Mouse (Mus musculus) myocyte (in vitro differentiated cells): Measurements from ENCODE around the gene Chmp3.

ENCODE experiments used
- CEBPB ChIP-seq: IDR thresholded peaks from 2 replicates; pipeline ENCODE4 v1.6.1; 2011; ENCODE audit warnings: mild to moderate bottlenecking, moderate library complexity; ENCODE audit not compliant: poor library complexity, insufficient read depth, severe bottlenecking
- E2F4 ChIP-seq: IDR thresholded peaks from one replicate; pipeline ENCODE4 v1.6.1; 2011; ENCODE audit warnings: mild to moderate bottlenecking, control low read depth, moderate library complexity; ENCODE audit not compliant: insufficient read depth
- MAX ChIP-seq: IDR thresholded peaks from one replicate; pipeline ENCODE4 v1.6.1; 2011; ENCODE audit warnings: low read depth, mild to moderate bottlenecking, control low read depth
- MYOD1 ChIP-seq, 3 experiments: IDR thresholded peaks; one replicate each; pipeline ENCODE4 v1.6.1; 2011; ENCODE audit warnings: control low read depth in 2 of 3, low read depth in 2 of 3, mild to moderate bottlenecking in 2 of 3, moderate library complexity in 1 of 3; ENCODE audit not compliant: insufficient read length in 2 of 3, control insufficient read depth in 1 of 3
- MYOG ChIP-seq, 3 experiments: IDR thresholded peaks; one replicate each; pipeline ENCODE4 v1.6.1; 2011; ENCODE audit warnings: control low read depth in 2 of 3, low read depth in 2 of 3, mild to moderate bottlenecking in 2 of 3; ENCODE audit not compliant: insufficient read length in 2 of 3, control insufficient read depth in 1 of 3, insufficient read depth in 1 of 3
- POLR2A ChIP-seq: IDR thresholded peaks from one replicate; pipeline ENCODE4 v1.6.1; 2011; ENCODE audit warnings: low read depth, mild to moderate bottlenecking, control low read depth, moderate library complexity; ENCODE audit not compliant: insufficient read length
- SRF ChIP-seq: IDR thresholded peaks from one replicate; pipeline ENCODE4 v1.6.1; 2011; ENCODE audit warnings: low read depth; ENCODE audit not compliant: control insufficient read depth, insufficient read length
- TCF12 ChIP-seq: IDR thresholded peaks from one replicate; pipeline ENCODE4 v1.6.1; 2011; ENCODE audit warnings: mild to moderate bottlenecking, control low read depth; ENCODE audit not compliant: poor library complexity, insufficient read depth, severe bottlenecking
- TCF3 ChIP-seq: IDR thresholded peaks from one replicate; pipeline ENCODE4 v1.6.1; 2011; ENCODE audit warnings: low read depth, control low read depth; ENCODE audit not compliant: insufficient read length
- USF1 ChIP-seq: IDR thresholded peaks from one replicate; pipeline ENCODE4 v1.6.1; 2011; ENCODE audit warnings: low read depth, mild to moderate bottlenecking, control low read depth, moderate library complexity

DNA sequence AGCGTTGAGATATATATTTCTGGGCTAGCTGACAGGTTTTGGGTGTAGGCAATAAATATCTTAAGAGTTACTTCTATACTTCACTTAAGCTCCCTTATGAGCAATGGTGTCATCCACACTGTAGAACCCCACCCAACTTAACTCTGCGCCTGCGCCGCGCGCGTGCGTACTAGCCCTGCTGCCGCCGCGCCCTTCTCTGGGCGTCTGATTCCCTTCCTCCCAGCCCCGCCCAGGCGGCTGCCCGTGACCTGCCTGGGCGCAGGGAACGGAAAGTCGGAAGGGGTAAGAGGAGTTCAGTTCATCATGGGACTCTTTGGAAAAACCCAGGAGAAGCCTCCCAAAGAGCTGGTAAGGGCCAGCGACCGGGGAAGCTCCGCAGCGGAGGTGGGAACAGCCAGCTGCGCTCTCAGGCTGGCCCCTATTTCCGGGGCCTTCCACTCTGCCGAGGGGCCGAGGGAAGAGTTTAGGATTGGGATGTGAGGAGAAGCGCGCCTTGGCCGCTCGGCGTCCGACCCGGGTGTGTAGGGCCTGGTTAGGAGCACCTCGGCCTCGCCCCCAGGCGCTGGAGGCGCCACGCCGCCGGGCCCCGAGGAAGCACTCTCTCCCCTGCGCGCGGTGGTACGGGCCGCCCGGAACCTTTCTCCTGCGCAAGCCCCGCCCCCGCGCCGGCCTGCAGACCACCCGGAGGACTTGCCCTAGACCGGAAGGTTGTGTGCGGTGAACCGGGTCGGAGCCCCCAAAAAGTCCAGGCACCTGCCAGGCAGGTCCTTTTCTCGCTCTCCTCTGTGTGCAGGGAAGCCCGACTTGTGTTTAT, at the start of gene Chmp3:
- TF ChIP-seq USF1 (peak; percentile 3), POLR2A (peak; percentile 61), TCF12 (no peak), SRF (no peak), MYOG (IDR thresholded peaks at IDR 0.05; ENCODE audit: control insufficient read depth in 1 of 3, insufficient read depth in 1 of 3, insufficient read length in 2 of 3, low read depth in 2 of 3) (peak in 1 of 3 experiments; percentile 18), CEBPB (no peak), TCF3 (no peak), E2F4 (no peak), MYOD1 (IDR thresholded peaks at IDR 0.05; ENCODE audit: control insufficient read depth in 1 of 3, insufficient read length in 2 of 3, low read depth in 2 of 3) (no peak), MAX (no peak)
